Mouse (Mus musculus): ENCODE results near the gene Pex14. TPM values are rescaled to one million over a fixed set of nuclear protein-coding genes. Genes with fewer than 3 reads are reported as not detected.

The Pex14 gene
- polyA plus RNA-seq, 1 experiment from 2014 or later, result 42.9 TPM

DNA sequence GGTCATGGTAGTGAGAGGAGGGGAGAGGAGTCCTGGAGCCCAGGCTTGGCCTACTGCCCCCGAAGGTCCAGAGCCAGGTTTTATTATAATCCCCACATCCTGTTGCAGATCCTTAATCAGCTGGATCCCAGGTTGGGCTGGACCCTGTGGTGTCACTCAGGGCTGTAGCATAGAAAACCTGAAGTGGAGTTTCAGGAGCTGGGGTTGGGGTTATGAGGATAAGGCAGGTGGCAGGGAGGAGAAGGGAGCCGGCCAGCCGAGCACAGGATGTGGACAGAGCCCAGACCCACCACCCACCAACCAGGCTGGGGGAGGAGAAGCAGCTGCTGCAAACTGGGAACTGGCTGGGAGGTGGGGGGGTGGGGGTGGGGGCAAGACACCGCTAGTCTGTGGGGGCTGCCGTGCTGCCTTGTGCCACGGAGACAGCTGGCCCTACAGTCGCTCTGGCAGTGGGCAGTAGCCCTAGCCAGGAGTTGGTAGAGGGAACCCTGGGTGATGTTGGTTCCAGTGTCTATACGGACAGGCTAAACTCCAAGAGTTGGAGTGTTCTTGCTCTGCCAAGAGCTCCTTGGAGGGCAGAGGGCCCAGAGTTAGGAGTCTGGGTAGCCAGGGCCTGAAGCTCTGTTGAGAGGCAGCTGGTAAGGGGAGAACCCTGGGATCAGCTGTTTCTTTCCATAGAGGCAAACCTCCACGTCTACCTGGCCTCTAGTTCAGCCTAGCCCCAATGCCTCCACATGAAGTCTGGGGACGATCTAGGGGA, 184.6 kb downstream of the Pex14 start:
- 0 out of 2 replicates have a peak overlapping the region, but pooled peaks have one; percentile 18 for H3K9ac ChIP-seq (ENCODE audit: low read length)

DNA sequence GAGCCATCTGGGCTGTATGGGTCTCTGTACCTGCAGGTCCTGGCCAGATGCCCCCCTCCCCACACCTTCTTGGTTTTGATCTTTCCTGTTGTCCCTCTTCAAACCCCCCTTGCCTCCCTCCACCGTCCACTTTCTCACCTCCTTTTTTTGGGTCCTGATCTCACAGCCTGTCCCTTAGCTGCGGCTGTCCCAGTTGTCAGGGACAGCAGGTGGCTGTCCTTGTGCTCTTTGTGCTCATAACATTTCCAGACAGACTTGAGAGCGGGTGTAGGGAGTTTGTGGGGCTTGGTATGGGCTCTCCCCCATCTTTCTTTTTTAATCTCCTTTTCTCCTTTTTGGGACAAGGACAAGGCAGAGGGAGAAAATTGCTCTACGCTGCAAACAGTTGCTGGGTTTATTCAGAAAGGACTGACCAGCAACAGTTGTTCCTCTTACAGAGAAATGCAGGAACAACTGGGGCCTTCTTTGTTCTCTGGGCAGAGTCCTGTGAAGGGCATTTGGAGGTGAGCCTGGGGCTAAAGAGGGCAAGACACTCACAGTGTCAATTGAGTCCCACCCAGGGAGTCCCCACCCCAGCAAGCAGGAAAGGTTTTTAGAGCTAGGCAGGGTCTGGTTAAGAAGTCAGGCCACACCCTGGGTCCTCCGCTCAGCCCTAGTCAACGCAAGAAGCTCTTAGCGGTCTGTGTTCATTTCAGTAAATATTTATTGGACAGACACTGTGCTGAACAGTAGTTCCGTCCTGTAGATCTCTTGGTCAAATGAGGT, 186.7 kb downstream of the Pex14 start:
- WGBS, result 40% methylated on average over 8 of the region's 8 CpGs
- no peak overlapping the region for H3K4me2 ChIP-seq (replicated peaks; ENCODE audit: low read depth)
- peaks cover 9% of the 10 kb centered on the region for H3K4me1 ChIP-seq (replicated peaks; ENCODE audit: control insufficient read depth, insufficient read depth)
- no peaks in the 10 kb centered on the region for H3K9me3 ChIP-seq (ENCODE audit: control insufficient read depth, low read length)
- no peak overlapping the region for H3K4me3 ChIP-seq (ENCODE audit: low read depth, low read length)
- ATAC-seq (ENCODE audit: low FRiP score, low TSS enrichment) (no peak), DNase-seq (ENCODE audit: low spot score) (no peak)
- H3K9ac ChIP-seq (ENCODE audit: low read length), result no peak overlapping the region
- H3K27ac ChIP-seq (replicated peaks), result no peak overlapping the region
- TF ChIP-seq CTCF (IDR thresholded peaks at IDR 0.05; ENCODE audit: low read depth) (no peak), EP300 (optimal IDR thresholded peaks at IDR 0.05) (no peak)
- H3K36me3 ChIP-seq (ENCODE audit: control insufficient read depth, insufficient read depth, low read length), result no peaks in the 10 kb centered on the region
- no peaks in the 10 kb centered on the region for H3K27me3 ChIP-seq (ENCODE audit: control insufficient read depth, insufficient read depth, low read length)

More for the DNA sequence above, 184.6 kb downstream of the Pex14 start:
- H3K36me3 ChIP-seq (ENCODE audit: control insufficient read depth, insufficient read depth, low read length), result no peaks in the 10 kb centered on the region
- H3K4me3 ChIP-seq (ENCODE audit: low read depth, low read length), result no peak overlapping the region
- ATAC-seq (ENCODE audit: low FRiP score, low TSS enrichment) (peak; percentile 77), DNase-seq (ENCODE audit: low spot score) (peak; percentile 83)
- 36% methylated on average over 10 of the region's 10 CpGs for WGBS
- TF ChIP-seq CTCF (IDR thresholded peaks at IDR 0.05; ENCODE audit: low read depth), result no peak
- TF ChIP-seq EP300 (optimal IDR thresholded peaks at IDR 0.05), result no peak
- H3K9me3 ChIP-seq (ENCODE audit: control insufficient read depth, low read length), result no peaks in the 10 kb centered on the region
- no peak overlapping the region for H3K4me2 ChIP-seq (replicated peaks; ENCODE audit: low read depth)
- no peak overlapping the region for H3K27ac ChIP-seq (replicated peaks)
- peaks cover 9% of the 10 kb centered on the region for H3K4me1 ChIP-seq (replicated peaks; ENCODE audit: control insufficient read depth, insufficient read depth)
- H3K27me3 ChIP-seq (ENCODE audit: control insufficient read depth, insufficient read depth, low read length), result no peaks in the 10 kb centered on the region

DNA sequence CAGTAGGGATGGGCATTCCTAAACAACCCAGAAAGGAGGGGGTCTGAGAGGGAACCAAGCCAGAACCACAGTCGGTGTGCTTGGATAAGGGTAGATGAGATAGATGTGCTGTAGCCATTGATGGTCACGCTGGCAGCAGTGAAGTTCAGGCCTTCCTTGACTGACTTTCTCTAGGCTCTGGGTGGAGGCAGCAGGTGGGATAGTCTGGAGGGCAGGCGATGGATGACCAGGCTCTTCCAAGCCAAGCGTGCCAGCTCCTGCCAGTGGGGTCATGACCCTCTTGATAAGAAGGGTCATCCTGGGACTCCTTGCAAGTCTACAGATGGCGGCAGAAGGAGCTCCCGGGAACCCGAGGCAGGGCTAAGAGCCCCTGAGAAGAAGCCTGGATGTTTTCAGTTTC, 187.5 kb downstream of the Pex14 start:
- TF ChIP-seq CTCF (IDR thresholded peaks at IDR 0.05; ENCODE audit: low read depth) (no peak), EP300 (optimal IDR thresholded peaks at IDR 0.05) (no peak)
- Histone ChIP-seq H3K9ac (ENCODE audit: low read length) (no peak overlapping the region), H3K9me3 (ENCODE audit: control insufficient read depth, low read length) (no peaks in the 10 kb centered on the region), H3K27me3 (ENCODE audit: control insufficient read depth, insufficient read depth, low read length) (no peaks in the 10 kb centered on the region), H3K4me1 (replicated peaks; ENCODE audit: control insufficient read depth, insufficient read depth) (peaks cover 9% of the 10 kb centered on the region), H3K4me3 (ENCODE audit: low read depth, low read length) (no peak overlapping the region), H3K4me2 (replicated peaks; ENCODE audit: low read depth) (no peak overlapping the region), H3K36me3 (ENCODE audit: control insufficient read depth, insufficient read depth, low read length) (no peaks in the 10 kb centered on the region), H3K27ac (replicated peaks) (no peak overlapping the region)
- WGBS, result 51% methylated on average over 7 of the region's 7 CpGs
- no peak for ATAC-seq (ENCODE audit: low FRiP score, low TSS enrichment)
- DNase-seq (ENCODE audit: low spot score), result no peak

Other genes with a start within 250 kb of the Pex14 start
- 20.1 and 21.7 TPM in 2 replicates for gene Dffa, start 4.3 kb upstream of the Pex14 start, polyA plus RNA-seq (2015; fragmentation: Nextera tagmentation; extraction: Ambion mirVana)
- gene Cort, start 26.9 kb upstream of the Pex14 start, polyA plus RNA-seq (2015; fragmentation: Nextera tagmentation; extraction: Ambion mirVana), result not detected in 2 replicates
- gene Cenps, start 37.8 kb upstream of the Pex14 start, polyA plus RNA-seq (2015; fragmentation: Nextera tagmentation; extraction: Ambion mirVana), result 10.6 and 11.5 TPM in 2 replicates
- 266 and 290 TPM in 2 replicates for gene Pgd, start 66.9 kb upstream of the Pex14 start, polyA plus RNA-seq (2015; fragmentation: Nextera tagmentation; extraction: Ambion mirVana)
- 18.0 and 23.9 TPM in 2 replicates for gene Kif1b, start 207.8 kb upstream of the Pex14 start, polyA plus RNA-seq (2015; fragmentation: Nextera tagmentation; extraction: Ambion mirVana)

Measured in stomach, postnatal 0 days (tissue).